Mouse (Mus musculus): ENCODE measurements around the gene 9330161L09Rik. TPM values are rescaled to one million over a fixed set of nuclear protein-coding genes. Genes with fewer than 3 reads are reported as not detected.

Gene 9330161L09Rik
- polyA plus RNA-seq (2014; fragmentation: Illumina TruSeq; extraction: RNeasy Lipid Tissue Mini Kit (QIAGEN cat#74804); ENCODE audit: low read depth, low replicate concordance) = 0.47 TPM

DNA sequence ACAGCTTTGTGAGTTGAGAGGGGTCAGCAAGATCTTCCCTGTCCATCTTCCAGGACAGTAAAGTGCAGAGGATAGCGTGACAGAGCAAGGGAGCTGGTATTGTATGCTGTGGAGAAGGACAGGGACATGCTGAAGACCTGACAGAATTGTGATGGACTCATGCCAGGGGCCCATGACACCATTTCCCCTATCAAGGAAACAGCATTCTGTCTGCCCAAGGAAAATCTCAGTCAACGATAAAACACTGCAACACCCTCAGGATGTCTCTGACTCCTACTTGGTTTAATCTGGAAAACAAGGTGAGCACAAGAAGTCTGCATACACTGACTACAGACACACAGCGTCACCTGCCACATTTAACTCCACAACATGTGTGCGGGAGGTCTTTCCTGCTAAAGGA is at the start of gene 9330161L09Rik:
9330161L09Rik (minus strand) TSS at position 101 of the 400 bp plus-strand sequence.

GRCm38 (mm10) chr12:103457140-103457539 is 49.5 kb upstream of the 9330161L09Rik start, which contains the start of gene Ifi27l2b:
Ifi27l2b (minus strand) TSS chr12:103457223.

DNA sequence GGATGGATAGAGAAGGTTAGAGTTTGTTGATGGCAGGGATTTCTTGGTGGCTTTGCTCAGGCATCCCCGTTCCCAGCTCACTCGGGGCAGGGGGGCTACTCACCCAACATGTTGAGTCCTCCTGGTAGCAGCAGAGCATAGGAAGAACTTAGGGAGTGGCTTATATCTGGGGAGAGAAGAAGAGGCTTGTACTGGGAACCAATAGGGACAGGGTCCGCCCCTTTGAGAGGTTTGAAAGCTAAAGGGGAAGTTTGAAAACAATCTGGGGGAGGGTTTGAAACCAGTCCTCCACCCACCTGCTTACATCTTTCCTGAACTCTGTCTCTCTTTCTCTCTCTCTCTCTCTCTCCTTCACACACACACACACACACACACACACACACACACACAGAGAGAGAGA is 35.9 kb upstream of the 9330161L09Rik start, which contains the start of gene Ifi27l2a:
Ifi27l2a (minus strand) TSS at position 157 of the 400 bp plus-strand sequence.

GRCm38 (mm10) chr12:103433986-103434731 is 26.5 kb upstream of the 9330161L09Rik start, which contains the start of gene Ifi27:
Ifi27 (plus strand) TSS chr12:103434211.

DNA sequence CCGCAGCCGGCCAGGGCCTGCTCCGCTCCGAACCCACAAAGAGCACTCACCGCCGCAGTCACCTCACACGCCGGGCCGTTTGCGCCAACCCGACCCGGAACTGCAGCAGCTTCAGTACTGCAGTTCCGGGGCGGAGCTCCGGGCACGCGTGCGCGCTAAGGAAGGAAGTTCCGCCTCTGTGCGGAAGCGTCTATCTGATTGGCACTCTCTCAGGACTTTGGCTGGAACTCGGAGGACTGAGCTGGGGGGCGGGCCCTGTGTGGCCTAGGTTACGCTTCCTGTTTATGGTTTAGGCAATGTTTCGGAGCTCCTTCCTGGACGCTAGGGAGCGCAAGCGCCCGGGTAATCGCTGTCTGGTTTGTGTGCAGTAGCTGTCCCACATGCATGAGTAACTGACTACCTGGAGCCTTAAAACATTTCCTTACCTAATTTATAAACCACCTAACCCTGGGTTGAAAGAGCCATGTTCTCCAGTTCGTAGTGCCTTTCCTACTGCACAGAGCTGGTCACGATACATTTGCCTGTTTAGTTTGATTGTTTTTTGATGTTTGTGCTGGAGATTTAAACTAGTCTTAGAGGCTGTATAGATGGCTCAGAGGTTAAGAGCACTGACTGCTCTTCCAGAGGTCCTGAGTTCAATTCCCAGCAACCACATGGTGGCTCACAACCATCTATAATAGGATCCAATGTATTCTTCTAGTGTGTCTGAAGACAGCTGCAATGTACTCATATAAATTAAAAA is 18.3 kb upstream of the 9330161L09Rik start, which contains the start of gene Ddx24:
Ddx24 (minus strand) TSS at position 102 of the 742 bp plus-strand sequence.

GRCm38 (mm10) chr12:103388505-103389347 is 18.9 kb downstream of the 9330161L09Rik start, which contains the start of gene Otub2:
Otub2 (plus strand) TSS chr12:103388682.

Other genes with a start within 250 kb of the 9330161L09Rik start
- gene Prima1, start 165.7 kb downstream of the 9330161L09Rik start, polyA plus RNA-seq (2014; fragmentation: Illumina TruSeq; extraction: RNeasy Lipid Tissue Mini Kit (QIAGEN cat#74804); ENCODE audit: low read depth, low replicate concordance) = not detected
- gene Fam181a, start 96.8 kb downstream of the 9330161L09Rik start, polyA plus RNA-seq (2014; fragmentation: Illumina TruSeq; extraction: RNeasy Lipid Tissue Mini Kit (QIAGEN cat#74804); ENCODE audit: low read depth, low replicate concordance) = not detected
- gene Asb2, start 51.8 kb downstream of the 9330161L09Rik start, polyA plus RNA-seq (2014; fragmentation: Illumina TruSeq; extraction: RNeasy Lipid Tissue Mini Kit (QIAGEN cat#74804); ENCODE audit: low read depth, low replicate concordance) = 0.38 TPM
- gene Otub2, start 19.1 kb downstream of the 9330161L09Rik start, polyA plus RNA-seq (2014; fragmentation: Illumina TruSeq; extraction: RNeasy Lipid Tissue Mini Kit (QIAGEN cat#74804); ENCODE audit: low read depth, low replicate concordance) = 1.1 TPM
- 25.0 TPM for gene Ddx24, start 18.0 kb upstream of the 9330161L09Rik start, polyA plus RNA-seq (2014; fragmentation: Illumina TruSeq; extraction: RNeasy Lipid Tissue Mini Kit (QIAGEN cat#74804); ENCODE audit: low read depth, low replicate concordance)
- gene Ifi27, start 26.4 kb upstream of the 9330161L09Rik start, polyA plus RNA-seq (2014; fragmentation: Illumina TruSeq; extraction: RNeasy Lipid Tissue Mini Kit (QIAGEN cat#74804); ENCODE audit: low read depth, low replicate concordance) = 37.5 TPM
- 10.3 TPM for gene Ifi27l2a, start 35.9 kb upstream of the 9330161L09Rik start, polyA plus RNA-seq (2014; fragmentation: Illumina TruSeq; extraction: RNeasy Lipid Tissue Mini Kit (QIAGEN cat#74804); ENCODE audit: low read depth, low replicate concordance)
- gene Ifi27l2b, start 49.4 kb upstream of the 9330161L09Rik start, polyA plus RNA-seq (2014; fragmentation: Illumina TruSeq; extraction: RNeasy Lipid Tissue Mini Kit (QIAGEN cat#74804); ENCODE audit: low read depth, low replicate concordance) = 52.6 TPM
- 2.8 TPM for gene Ppp4r4, start 124.5 kb upstream of the 9330161L09Rik start, polyA plus RNA-seq (2014; fragmentation: Illumina TruSeq; extraction: RNeasy Lipid Tissue Mini Kit (QIAGEN cat#74804); ENCODE audit: low read depth, low replicate concordance)
- 0.13 TPM for gene Serpina10, start 223.6 kb upstream of the 9330161L09Rik start, polyA plus RNA-seq (2014; fragmentation: Illumina TruSeq; extraction: RNeasy Lipid Tissue Mini Kit (QIAGEN cat#74804); ENCODE audit: low read depth, low replicate concordance)
- gene Serpina6, start 249.4 kb upstream of the 9330161L09Rik start, polyA plus RNA-seq (2014; fragmentation: Illumina TruSeq; extraction: RNeasy Lipid Tissue Mini Kit (QIAGEN cat#74804); ENCODE audit: low read depth, low replicate concordance) = not detected

All from sigmoid colon, adult 10 weeks (tissue).